Mouse (Mus musculus): ENCODE results near the gene Rhbdl3.

Rhbdl3 gene

DNA sequence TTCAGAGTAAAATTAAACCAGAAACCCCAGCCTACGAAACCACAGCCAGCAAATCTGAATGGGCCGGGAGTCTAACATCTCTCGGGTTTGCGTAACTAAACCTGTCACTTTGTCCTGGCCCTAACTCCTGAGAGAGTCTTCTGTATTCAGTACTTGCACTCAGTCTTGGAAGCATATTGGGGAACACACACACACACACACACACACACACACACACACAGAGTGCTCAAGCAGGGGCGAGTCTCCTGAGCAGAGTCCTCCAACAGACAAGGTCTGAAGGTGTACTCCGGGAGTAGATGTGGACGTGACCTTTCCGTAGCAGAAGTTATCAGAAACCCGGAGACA, 1.3 kb downstream of the Rhbdl3 start:
- CTCF ChIA-PET = interaction anchor here (0.5 to 4.3 kb wide), 23 partner anchors 9 to 126 kb away, joined by 3 to 20 read pairs (median 5); partner anchors contain the start of gene Psmd11 (in 1 of the 4)
- POLR2A ChIA-PET = interaction anchor here in 3 of 4 experiments (0.5 to 3.2 kb wide), 26 partner anchors 10 to 1547 kb away, joined by 3 to 28 read pairs (median 4); partner anchors contain the start of genes Zfp207 (in 2 of the 3), 5730455P16Rik (in 1 of the 3) and Rhot1 (in 1 of the 3)

DNA sequence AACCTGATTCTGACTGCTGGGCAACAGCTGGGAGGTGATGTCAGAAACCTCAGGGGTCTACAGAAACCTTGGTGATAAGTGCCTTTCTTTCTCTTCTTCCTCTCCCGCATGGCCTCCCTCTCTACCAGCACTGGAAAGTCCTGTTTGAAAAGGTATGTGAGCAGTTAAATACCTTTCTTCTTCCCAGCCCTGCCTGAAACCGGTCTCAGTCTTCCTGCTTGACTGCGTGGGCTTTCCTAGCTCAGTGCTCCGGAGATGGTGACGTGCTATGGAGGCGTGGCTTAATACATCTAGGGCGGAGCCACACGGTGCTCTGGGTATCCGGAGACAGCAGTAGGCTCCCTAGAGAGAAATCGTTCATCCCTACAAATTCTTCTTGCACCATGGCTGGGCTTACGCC, 1.8 kb downstream of the Rhbdl3 start:
- POLR2A ChIA-PET = interaction anchor here in 3 of 4 experiments (0.5 to 3.2 kb wide), 22 partner anchors 10 to 1548 kb away, joined by 3 to 28 read pairs (median 4); partner anchors contain the start of genes Zfp207 (in 2 of the 3), 5730455P16Rik (in 1 of the 3) and Rhot1 (in 1 of the 3)
- CTCF ChIA-PET = interaction anchor here (0.5 to 4.3 kb wide), 22 partner anchors 9 to 431 kb away, joined by 3 to 20 read pairs (median 4); partner anchors contain the start of gene Psmd11 (in 1 of the 4)

DNA sequence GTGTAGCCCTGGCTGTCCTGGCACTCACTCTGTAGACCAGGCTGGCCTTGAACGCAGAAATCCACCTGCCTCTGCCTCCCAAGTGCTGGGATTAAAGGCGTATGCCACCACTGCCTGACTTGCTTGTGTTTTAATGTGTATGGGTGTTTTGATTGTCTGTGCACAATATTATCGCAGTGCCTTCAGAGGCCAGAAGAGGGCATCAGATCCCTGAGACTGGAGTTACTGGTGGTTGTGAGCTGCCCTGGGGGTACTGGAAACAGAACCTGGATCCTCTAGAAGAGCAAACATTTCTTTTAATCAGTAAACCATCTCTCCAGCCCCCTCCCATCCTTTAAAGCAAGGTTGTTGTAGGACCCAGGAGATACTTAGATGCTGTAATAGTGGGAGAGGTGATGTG, 3.0 kb downstream of the Rhbdl3 start:
- CTCF ChIA-PET = interaction anchor here (0.6 to 4.3 kb wide), 20 partner anchors 9 to 160 kb away, joined by 3 to 20 read pairs (median 6); partner anchors contain the start of gene Psmd11 (in 1 of the 4)
- POLR2A ChIA-PET = interaction anchor here in 3 of 4 experiments (0.6 to 2.5 kb wide), 8 partner anchors 15 to 88 kb away, joined by 3 to 10 read pairs (median 4); partner anchors contain the start of gene Zfp207 (in 2 of the 3)

DNA sequence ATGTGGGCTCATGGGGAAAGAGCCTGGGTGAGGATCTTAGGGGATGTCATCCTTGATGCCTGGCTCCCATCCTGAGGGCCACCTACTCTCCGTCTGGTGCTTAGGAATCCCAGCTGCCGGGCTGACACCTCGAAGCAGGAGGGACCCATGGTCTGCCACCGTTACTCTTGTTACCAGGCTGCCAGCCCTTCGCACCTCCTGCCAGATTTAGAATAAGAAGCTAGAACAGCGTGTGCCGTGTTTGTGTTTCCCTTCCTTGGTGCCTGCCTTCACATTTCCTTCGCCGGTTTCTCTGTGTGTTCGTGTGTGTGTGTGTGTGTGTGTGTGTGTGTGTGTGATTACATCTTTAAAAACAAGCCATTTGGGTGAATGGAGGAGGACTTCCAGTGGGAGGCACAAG, 4.1 kb downstream of the Rhbdl3 start:
- CTCF ChIA-PET = interaction anchor here in 3 of 4 experiments (0.6 to 4.3 kb wide), 9 partner anchors 15 to 238 kb away, joined by 3 to 20 read pairs (median 8); no protein-coding TSS in a partner anchor
- POLR2A ChIA-PET = interaction anchor here in 2 of 4 experiments (0.6 to 2.5 kb wide), 6 partner anchors 9 to 147 kb away, joined by 3 to 9 read pairs (median 4); partner anchors contain the start of gene Zfp207 (in 1 of the 2)

DNA sequence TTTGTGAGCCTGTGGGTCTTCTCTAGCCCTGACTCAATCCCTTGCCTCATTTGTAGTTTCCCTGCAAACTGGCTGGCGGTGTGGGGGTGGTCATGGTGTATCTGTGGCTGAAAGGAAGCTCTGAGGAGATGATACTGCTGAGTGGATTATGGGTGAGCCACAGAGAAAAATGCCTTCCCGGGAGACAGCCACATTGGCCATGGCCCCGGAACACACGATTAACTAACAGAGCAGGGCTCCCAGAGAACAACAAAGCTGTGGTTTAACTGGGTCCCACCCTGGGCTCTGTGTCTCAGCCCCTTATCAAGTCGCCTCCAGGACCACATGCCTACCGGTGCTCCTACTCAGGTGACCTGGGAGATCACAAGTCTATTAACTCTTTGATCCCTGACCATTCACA, 7.8 kb downstream of the Rhbdl3 start:
- POLR2A ChIA-PET = interaction anchor here in 1 of 4 experiments (0.7 to 1.5 kb wide), 5 partner anchors 8 to 21 kb away, joined by 3 to 4 read pairs (median 4); partner anchors contain the start of gene Rhbdl3
- CTCF ChIA-PET = interaction anchor here in 3 of 4 experiments (1.1 to 2.8 kb wide), 3 partner anchors 22 to 43 kb away, joined by 3 to 8 read pairs (median 4); no protein-coding TSS in a partner anchor

DNA sequence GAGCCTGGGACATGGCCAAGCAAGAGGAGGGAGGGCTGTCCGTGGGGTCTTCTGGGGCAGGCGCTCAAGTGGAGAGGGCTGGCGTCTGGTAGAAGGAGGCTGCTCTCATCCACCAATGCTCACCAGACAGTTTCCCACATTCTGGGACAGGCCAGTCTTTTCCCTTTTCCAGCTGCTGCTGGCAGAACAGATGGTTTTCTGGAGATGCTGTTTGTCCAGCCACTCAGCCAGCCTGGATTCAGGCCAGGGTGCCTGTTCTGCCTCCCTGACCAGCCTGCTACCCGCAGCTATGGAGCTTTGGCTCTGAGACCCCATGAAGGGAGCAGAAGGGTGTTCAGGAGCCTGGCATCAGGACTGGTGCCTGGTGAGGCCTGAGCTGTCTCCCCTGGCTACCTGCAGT, 10.6 kb downstream of the Rhbdl3 start:
- CTCF ChIA-PET = interaction anchor here (1.2 to 2.8 kb wide), 6 partner anchors 9 to 40 kb away, joined by 5 to 10 read pairs (median 8); partner anchors contain the start of gene Rhbdl3 (in 1 of the 4)
- POLR2A ChIA-PET = interaction anchor here in 3 of 4 experiments (0.6 to 2.1 kb wide), 5 partner anchors 11 to 931 kb away, joined by 3 to 4 read pairs (median 3); partner anchors contain the start of gene Rhbdl3 (in 1 of the 3)

DNA sequence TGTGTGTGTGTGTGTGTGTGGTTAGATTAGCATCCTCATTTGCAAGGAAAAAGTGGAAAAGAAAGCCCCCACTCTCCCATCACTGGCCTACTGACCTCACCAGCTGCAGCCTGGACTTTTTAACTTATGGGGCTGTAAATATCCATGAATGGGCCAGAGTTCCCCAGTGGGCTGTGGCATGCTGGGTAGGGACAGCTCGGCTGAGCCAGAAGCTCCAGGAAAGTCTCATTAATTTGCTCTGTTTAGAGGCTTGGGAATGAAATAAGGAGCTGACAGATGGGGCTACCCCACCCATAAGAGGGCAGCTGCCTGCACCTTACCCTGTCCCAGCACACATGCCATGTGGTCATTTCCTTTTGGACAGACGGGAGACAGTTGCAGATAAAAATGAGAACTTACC, 11.3 kb downstream of the Rhbdl3 start:
- ChIA-PET CTCF (interaction anchor here (0.5 to 2.4 kb wide), 14 partner anchors 8 to 302 kb away, joined by 3 to 14 read pairs (median 6); partner anchors contain the start of gene Rhbdl3 (in 1 of the 4)), POLR2A (interaction anchor here in 3 of 4 experiments (0.7 to 2.1 kb wide), 11 partner anchors 9 to 445 kb away, joined by 3 to 5 read pairs (median 3); partner anchors contain the start of genes Crlf3 (in 1 of the 3) and Rhbdl3 (in 1 of the 3))

DNA sequence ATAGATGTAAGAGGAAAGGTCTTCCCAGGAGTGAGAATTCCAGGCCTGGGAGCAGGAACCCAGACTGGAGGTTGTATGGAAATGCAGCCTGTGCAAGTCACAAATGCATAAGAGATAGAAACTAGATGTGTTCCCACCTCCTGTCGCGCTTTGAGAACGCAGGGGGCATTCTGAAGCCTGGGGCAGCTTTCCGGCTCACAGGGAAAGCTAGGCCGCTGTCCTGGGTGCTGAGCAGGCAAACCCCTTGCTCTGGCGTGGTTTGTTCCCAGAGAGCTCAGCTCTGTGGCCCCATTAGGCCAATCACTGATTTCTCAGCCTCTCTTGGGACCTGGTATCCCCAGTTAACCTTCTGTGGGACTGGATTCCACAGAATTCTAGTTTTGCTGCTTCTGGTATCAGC, 11.9 kb downstream of the Rhbdl3 start:
- CTCF ChIA-PET = interaction anchor here (0.5 to 2.6 kb wide), 17 partner anchors 9 to 302 kb away, joined by 3 to 14 read pairs (median 6); partner anchors contain the start of gene Rhbdl3 (in 1 of the 4)
- POLR2A ChIA-PET = interaction anchor here in 3 of 4 experiments (0.5 to 2.1 kb wide), 14 partner anchors 9 to 446 kb away, joined by 3 to 5 read pairs (median 4); partner anchors contain the start of genes Crlf3 (in 1 of the 3) and Rhbdl3 (in 1 of the 3)

DNA sequence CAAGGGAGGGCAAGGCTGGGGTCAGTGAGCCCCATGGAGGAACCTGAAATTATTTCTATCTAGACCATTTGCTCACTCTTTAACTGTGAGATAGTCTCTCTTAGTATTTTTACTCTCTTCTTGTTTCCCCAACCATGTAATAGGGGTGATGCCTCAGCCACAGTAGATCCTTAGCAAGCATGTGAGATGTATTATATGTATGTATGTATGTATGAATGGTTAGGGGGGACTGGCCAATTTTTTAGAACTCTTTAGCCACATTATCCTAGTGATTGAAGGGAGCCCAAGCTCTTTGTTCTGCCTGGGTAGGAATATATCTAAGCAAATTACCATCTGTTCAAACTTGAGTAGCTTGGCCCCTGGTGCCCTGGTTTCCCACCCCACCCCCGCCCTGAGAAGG, 12.8 kb downstream of the Rhbdl3 start:
- CTCF ChIA-PET = interaction anchor here in 3 of 4 experiments (0.7 to 2.6 kb wide), 5 partner anchors 10 to 38 kb away, joined by 5 to 8 read pairs (median 7); partner anchors contain the start of gene Rhbdl3 (in 1 of the 3)

DNA sequence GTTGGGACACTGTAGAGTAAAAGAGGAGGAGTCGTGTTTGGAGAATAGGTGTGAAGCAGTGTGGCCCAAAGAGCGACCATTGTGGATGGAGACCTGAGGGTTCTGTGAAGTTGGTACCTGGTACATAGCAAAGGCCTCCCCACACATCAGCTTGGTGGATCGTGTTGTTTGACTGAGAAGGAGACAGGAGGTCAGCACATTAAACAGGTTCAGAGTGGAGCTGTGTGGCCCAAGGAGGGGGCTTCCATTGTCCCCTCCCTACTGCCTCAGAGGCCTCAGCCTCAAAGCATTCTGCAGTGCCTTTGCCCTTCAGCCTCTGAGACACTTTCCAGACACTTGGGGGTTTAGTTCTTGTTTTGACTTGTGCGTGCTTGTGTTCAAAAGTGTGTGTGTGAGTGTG, 13.2 kb downstream of the Rhbdl3 start:
- CTCF ChIA-PET = interaction anchor here in 1 of 4 experiments (2.6 kb wide), 1 partner anchor 10 kb away, joined by 6 read pairs; no protein-coding TSS in a partner anchor
- POLR2A ChIA-PET = no interaction called here

More for the DNA sequence above, 12.8 kb downstream of the Rhbdl3 start:
- POLR2A ChIA-PET = interaction anchor here in 2 of 4 experiments (0.9 to 2.1 kb wide), 2 partner anchors 13 to 17 kb away, joined by 4 read pairs; partner anchors contain the start of gene Rhbdl3 (in 1 of the 2)

DNA sequence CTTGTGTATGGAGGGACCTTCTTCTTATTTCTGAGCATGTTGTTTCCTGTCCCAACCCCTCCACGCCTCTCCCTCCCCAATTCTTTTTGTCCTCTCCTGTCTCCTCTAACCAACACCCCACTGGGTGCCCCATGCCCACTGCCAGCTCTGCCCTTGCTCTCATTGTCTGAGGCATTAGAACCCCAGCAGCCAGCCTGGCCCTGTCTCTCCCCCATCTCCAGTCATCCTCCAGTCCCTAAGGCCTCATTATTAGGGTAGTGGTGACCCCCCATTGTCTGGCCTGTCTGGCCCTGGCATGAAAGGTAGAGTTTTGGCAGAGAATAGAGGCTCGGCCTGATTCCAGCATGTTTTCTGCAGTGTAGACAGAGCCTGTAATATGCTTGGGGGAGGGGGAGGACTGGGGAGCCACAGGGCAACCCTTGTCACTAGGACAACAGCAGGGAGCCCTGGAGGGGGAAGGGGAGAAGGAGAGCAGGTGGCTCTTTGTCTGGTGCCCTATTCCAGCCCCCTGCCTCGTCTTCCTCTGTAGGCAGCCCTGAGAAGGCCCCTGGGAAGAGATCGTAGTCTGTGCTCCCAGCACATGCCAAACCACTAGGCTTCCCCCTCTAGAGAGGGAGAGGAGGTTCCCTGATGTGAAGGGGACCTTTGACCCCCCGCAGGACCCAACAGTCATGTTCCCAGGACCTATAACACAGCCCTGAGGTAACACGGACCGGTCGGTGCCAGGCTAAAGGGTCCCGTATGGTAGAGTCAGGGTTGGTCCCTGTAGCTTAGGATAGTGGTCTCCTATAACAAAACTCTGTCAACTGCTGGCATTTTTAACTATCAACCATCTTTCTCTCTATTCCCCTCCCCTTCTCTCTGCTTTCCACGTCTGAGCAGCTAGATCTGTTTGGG, 15.3 kb downstream of the Rhbdl3 start:
- CTCF ChIA-PET = interaction anchor here in 2 of 4 experiments (0.5 to 0.6 kb wide), 2 partner anchors 12 to 13 kb away, joined by 8 to 11 read pairs; no protein-coding TSS in a partner anchor
- POLR2A ChIA-PET = interaction anchor here in 2 of 4 experiments (0.7 to 1.1 kb wide), 3 partner anchors 10 to 624 kb away, joined by 3 to 6 read pairs (median 4); no protein-coding TSS in a partner anchor

DNA sequence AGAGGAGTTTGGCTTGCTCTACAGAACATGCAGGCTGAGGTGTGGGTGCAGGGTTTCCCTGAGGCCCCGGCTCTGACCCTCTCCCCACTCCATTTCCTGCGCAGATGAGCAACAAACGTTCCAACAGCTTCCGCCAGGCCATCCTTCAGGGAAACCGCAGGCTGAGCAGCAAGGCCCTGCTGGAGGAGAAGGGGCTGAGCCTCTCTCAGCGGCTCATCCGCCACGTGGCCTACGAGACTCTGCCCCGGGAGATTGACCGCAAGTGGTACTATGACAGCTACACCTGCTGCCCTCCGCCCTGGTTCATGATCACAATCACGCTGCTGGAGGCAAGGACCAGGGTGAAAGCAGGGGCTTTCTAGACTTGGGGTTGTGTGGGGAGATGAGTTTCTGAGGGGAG, 22.5 kb downstream of the Rhbdl3 start:
- CTCF ChIA-PET = interaction anchor here in 3 of 4 experiments (0.6 to 1.5 kb wide), 3 partner anchors 28 to 41 kb away, joined by 3 to 4 read pairs (median 3); no protein-coding TSS in a partner anchor
- POLR2A ChIA-PET = interaction anchor here in 3 of 4 experiments (0.6 to 2.0 kb wide), 5 partner anchors 9 to 61 kb away, joined by 3 to 6 read pairs (median 3); partner anchors contain the start of gene 5730455P16Rik (in 2 of the 3)

DNA sequence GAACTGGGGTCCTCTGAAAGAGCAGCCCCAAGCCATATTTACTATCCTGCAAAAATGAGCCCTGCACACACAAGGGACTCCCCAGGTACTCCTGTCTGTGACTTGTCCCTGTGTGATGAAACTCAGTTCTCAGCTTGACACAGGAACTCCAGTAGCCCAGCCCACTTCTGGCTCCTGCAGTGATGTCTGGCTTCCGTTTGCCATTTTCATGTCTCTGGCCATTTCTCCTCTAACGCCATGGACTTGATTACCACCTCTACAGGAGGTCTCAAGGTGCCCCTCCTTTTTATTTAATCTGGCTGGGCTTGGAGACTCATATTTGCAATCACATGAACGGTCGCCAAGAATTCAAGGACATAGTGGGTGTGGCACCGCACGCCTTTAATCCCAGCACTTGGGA, 23.9 kb downstream of the Rhbdl3 start:
- CTCF ChIA-PET = interaction anchor here in 2 of 4 experiments (0.9 to 2.1 kb wide), 3 partner anchors 27 to 38 kb away, joined by 3 to 13 read pairs (median 3); no protein-coding TSS in a partner anchor
- POLR2A ChIA-PET = interaction anchor here in 2 of 4 experiments (0.6 to 2.8 kb wide), 10 partner anchors 8 to 763 kb away, joined by 3 to 9 read pairs (median 3); partner anchors contain the start of genes 5730455P16Rik (in 1 of the 2) and Rhbdl3 (in 1 of the 2)

DNA sequence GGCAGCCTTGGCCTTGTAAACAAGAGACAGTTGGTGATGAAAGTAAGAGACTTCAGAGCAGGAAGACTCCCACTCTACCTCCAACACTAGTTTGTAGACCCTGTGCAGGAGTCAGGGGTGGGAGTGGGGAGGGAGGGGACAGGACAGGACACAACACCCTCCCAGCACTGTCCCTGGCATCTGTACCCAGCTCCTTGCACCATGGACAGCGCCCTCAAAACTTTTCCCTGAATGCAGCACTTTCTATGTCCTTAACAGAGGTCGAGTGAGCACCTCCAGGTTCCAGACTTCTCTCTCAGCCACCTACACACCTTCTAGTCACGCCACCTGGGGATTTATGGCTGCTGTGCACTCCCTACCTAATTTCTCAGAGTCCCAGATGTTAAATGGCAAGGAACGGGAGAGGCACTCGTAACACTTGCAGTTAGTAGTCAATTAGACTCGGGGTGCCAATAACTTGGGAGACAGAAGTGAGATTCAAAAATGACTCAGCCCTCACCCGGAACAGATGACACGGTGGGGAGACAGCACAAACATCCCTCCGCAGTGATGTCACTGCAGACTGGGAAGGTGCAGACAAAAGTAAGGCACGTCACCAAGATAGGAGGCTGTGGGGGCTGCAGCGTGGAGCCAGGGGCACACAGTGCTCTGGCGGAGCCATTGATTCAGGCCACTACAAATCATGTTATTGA, 32.1 kb downstream of the Rhbdl3 start:
- POLR2A ChIA-PET = interaction anchor here in 3 of 4 experiments (0.8 to 1.7 kb wide), 10 partner anchors 9 to 447 kb away, joined by 3 to 5 read pairs (median 3); partner anchors contain the start of genes 5730455P16Rik (in 1 of the 3) and Myo1d (in 1 of the 3)
- CTCF ChIA-PET = interaction anchor here (0.6 to 1.7 kb wide), 10 partner anchors 8 to 46 kb away, joined by 3 to 11 read pairs (median 4); no protein-coding TSS in a partner anchor

DNA sequence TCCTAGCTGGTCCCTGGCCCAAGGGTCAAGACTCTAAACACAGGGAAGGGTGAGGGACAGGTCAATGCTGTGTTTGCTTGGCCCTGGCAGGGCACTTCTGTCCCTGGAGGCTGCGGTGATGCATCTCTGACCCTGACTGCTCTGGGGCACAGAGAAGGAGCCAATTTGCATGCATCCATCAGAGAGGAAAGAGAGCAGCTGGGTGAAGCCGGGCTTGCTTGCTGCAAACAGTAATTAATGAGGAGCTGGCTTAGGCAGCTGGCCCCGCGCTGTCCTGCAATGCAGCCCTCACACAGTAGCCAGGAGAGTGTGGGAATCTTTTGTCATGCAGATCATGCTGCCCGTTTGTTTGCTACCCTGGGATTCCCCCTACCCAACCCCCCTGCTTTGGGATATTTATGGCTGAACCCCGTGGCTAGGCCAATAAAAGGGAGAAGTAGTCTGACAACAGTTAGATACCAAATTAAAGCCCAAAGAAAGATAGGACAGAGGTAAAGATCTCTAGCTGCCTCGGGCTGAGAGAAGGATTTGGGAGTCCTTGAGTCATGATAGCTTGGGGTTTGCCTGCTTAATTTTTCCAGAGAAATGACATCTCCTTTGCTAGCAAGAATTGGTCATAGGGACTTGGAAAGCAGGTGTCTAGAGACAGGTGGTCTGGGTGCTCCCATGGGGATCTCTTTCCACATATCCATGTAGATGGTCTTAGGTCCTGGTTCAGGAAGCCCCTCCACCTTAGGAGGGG, 35.1 kb downstream of the Rhbdl3 start:
- POLR2A ChIA-PET = interaction anchor here in 2 of 4 experiments (0.6 to 1.6 kb wide), 5 partner anchors 9 to 126 kb away, joined by 3 to 4 read pairs (median 3); partner anchors contain the start of gene Zfp207 (in 1 of the 2)
- CTCF ChIA-PET = interaction anchor here (0.5 to 2.2 kb wide), 5 partner anchors 16 to 536 kb away, joined by 3 to 8 read pairs (median 4); no protein-coding TSS in a partner anchor

DNA sequence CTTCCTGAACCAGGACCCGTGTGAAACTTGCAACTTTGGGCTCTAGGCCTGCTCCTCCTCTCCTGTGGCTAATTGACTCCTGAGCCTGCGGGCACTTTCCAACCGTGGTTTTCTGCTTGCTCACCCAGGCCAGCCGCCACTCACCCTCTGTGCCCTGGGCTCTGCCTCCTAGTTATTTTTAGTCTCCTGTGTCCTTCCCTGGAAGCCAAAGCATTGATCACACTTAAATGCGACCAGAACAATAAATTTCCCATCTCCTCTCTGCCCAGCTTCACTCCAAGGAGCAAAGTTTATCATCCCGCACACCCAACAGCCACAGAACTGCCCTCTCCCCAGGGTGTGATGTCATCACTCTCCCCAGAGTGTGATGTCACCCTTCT, 35.6 kb downstream of the Rhbdl3 start:
- ChIA-PET CTCF (interaction anchor here in 2 of 4 experiments (0.6 to 2.2 kb wide), 2 partner anchors 15 to 535 kb away, joined by 4 to 8 read pairs; no protein-coding TSS in a partner anchor), POLR2A (interaction anchor here in 2 of 4 experiments (0.7 to 1.6 kb wide), 5 partner anchors 9 to 47 kb away, joined by 3 to 4 read pairs (median 3); partner anchors contain the start of gene Zfp207 (in 1 of the 2))
